Mouse (Mus musculus): ENCODE measurements around the gene Prr19. TPM values are rescaled to one million over a fixed set of nuclear protein-coding genes. Genes with fewer than 3 reads are reported as not detected.

Prr19 gene
- total RNA-seq, 2 experiments from 2014 or later: not detected

GRCm38 (mm10) chr7:25292107-25292506 is 9.1 kb upstream of the Prr19 start:
- DNase-seq (ENCODE audit: low spot score in 2 of 2): no peak

GRCm38 (mm10) chr7:25293191-25293739 is 7.9 kb upstream of the Prr19 start:
- no peak for DNase-seq (ENCODE audit: low spot score in 2 of 2)

GRCm38 (mm10) chr7:25294495-25294894 is 6.7 kb upstream of the Prr19 start:
- no peak for DNase-seq (ENCODE audit: low spot score in 2 of 2)

GRCm38 (mm10) chr7:25294960-25295722 is 6.1 kb upstream of the Prr19 start:
- no peak for DNase-seq (ENCODE audit: low spot score in 2 of 2)

GRCm38 (mm10) chr7:25296945-25297453 is 4.2 kb upstream of the Prr19 start:
- DNase-seq (ENCODE audit: low spot score in 2 of 2): no peak

- DNase-seq (ENCODE audit: low spot score in 2 of 2): peak; percentile 77 to 84
Observed at GRCm38 (mm10) chr7:25297454-25298325, 3.5 kb upstream of the Prr19 start, which contains the start of gene Pafah1b3. Pafah1b3 (minus strand) TSS chr7:25297986.

- no peak for DNase-seq (ENCODE audit: low spot score in 2 of 2)
Observed at GRCm38 (mm10) chr7:25303003-25303684, 1.9 kb downstream of the Prr19 start.

GRCm38 (mm10) chr7:25303685-25304006 is 2.4 kb downstream of the Prr19 start:
- no peak for DNase-seq (ENCODE audit: low spot score in 2 of 2)

GRCm38 (mm10) chr7:25305481-25305880 is 4.3 kb downstream of the Prr19 start:
- no peak for DNase-seq (ENCODE audit: low spot score in 2 of 2)

GRCm38 (mm10) chr7:25305956-25306613 is 4.9 kb downstream of the Prr19 start, which contains the start of gene Tmem145:
Tmem145 (plus strand) TSS chr7:25306106.
- peak in 1 of 2 experiments; percentile 57 for DNase-seq (ENCODE audit: low spot score in 2 of 2)

GRCm38 (mm10) chr7:25306614-25306996 is 5.4 kb downstream of the Prr19 start:
- no peak for DNase-seq (ENCODE audit: low spot score in 2 of 2)

GRCm38 (mm10) chr7:25308702-25309318 is 7.6 kb downstream of the Prr19 start:
- DNase-seq (ENCODE audit: low spot score in 2 of 2): no peak

GRCm38 (mm10) chr7:25309425-25309824 is 8.2 kb downstream of the Prr19 start:
- DNase-seq (ENCODE audit: low spot score in 2 of 2): no peak

- no peak for DNase-seq (ENCODE audit: low spot score in 2 of 2)
Observed at GRCm38 (mm10) chr7:25311193-25311592, 10.0 kb downstream of the Prr19 start.

- no peak for DNase-seq (ENCODE audit: low spot score in 2 of 2)
Observed at GRCm38 (mm10) chr7:25313325-25313724, 12.1 kb downstream of the Prr19 start.

GRCm38 (mm10) chr7:25314606-25315305 is 13.5 kb downstream of the Prr19 start:
- no peak for DNase-seq (ENCODE audit: low spot score in 2 of 2)

- peak in 1 of 2 experiments; percentile 13 for DNase-seq (ENCODE audit: low spot score in 2 of 2)
Observed at GRCm38 (mm10) chr7:25315306-25316041, 14.3 kb downstream of the Prr19 start.

- peak; percentile 95 to 97 for DNase-seq (ENCODE audit: low spot score in 2 of 2)
Observed at GRCm38 (mm10) chr7:25316532-25317445, 15.6 kb downstream of the Prr19 start, which contains the start of gene Megf8. Megf8 (plus strand) TSS chr7:25317164.
